Mouse (Mus musculus) neutrophil, adult 65 days (primary cell): ENCODE measurements around the gene Eif2ak4. TPM values are rescaled to one million over a fixed set of nuclear protein-coding genes. Genes with fewer than 3 reads are reported as not detected.

Source experiments
- total RNA-seq: library from RNA; stranded (reverse); gene quantifications from 2 replicates; pipeline ENCODE4 v1.2.4, GENCODE M21; 2023

Gene Eif2ak4
- total RNA-seq: 7.4 and 8.2 TPM in 2 replicates

DNA sequence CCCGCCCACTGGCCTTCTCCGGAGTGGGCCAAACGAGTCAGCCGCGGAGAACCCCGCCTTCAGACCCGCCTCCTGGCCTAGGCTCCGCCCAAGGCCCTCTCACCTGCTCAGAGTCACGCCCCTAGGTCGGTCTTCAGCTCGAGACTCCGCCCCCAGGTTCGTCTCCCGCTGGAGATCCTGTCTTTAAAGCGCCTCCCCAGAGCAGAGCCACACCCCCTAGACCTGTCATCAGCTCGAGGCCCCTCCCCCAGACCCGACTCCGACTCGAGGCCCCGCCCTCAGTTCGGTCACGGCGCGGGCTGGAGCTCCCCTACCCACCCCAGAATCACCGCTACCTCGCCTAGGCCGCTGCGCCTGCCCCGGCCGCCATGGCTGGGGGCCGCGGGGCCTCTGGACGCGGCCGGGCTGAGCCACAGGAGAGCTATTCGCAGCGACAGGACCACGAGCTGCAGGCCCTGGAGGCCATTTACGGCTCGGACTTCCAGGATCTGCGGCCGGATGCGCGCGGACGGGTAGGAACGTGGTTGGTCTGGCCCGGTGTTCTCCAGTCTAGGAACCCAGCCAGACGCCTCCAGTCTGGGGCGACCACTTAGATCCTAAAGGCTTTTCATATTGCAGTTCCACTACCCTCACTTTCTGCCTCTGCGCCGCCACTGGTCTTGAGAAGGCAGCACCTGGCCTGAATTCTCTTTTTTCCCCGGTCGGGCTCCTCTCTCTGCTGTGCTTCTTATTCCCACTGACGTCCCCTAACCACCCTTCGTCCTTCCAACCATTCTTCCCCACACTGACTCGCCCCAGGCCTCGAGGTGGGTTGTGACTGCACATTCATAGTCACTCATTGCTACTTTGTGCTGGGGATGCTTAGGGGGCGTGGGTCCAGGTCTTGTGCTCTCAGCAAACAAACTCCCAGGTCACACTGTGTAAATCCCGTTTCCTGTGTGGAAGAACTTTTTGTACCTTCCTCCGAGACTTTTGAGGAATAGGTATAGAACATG is at the start of gene Eif2ak4:
Gene Eif2ak4 (plus strand): TSS at position 278 of the 995 bp plus-strand sequence.

DNA sequence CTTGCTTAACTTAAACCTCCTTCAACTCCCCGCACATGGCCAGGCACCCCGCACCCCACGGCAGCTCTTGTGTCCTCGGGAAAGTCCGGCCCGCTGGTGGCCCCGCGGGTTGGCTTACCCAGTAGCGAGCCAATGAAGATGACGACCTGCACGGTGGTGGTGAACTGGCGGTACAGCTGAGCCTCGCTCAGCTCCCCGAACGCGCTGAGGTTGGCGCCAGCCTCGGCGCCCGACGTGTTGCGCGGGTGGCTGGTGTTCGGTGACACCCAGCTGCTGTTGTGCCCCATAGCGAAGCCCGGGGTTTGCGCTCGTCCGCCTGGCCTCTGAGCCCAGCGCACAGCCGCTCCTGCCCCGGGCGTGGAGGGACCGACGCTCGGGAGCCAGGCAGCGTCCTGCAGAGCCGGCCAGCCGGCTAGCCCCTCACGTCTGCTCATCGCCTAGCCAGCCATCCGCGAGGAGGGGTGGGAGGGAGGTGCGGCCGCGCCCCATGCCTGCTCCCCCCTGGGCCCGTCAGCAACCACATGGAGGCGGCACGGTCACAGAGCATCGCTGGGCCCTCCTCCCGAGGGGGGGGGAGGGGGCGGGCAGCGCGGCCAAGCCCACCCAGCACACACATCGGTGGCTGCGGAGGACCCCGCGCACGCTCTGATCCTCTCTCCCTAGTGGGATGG is 15.4 kb upstream of the Eif2ak4 start, which contains the start of gene Gpr176:
Gene Gpr176 (minus strand): TSS at position 519 of the 671 bp plus-strand sequence.

DNA sequence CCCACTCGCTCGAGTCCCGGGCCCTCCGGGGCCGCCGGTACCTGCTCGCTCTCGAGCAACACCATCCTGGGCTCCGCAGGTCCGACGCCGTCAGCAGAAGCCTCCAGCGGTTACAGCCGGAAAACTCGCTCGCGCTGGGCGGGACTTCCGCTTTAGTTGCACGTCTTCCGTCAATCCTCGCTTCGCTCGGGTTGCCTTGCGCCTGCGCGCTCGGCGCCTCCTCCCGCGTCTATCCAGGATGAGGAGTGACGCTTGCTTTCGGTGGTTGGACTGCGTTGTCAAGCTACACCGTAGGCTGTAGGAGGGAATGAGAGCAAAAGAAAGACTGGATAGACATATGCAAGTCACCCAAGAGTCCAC is 91.1 kb downstream of the Eif2ak4 start, which contains the start of gene Srp14:
Gene Srp14 (minus strand): TSS at position 162 of the 360 bp plus-strand sequence.

Other genes with a start within 250 kb of the Eif2ak4 start
- gene Fsip1, start 131.7 kb upstream of the Eif2ak4 start, total RNA-seq: not detected in 2 replicates
- gene Gpr176, start 15.2 kb upstream of the Eif2ak4 start, total RNA-seq: not detected in 2 replicates
- gene Srp14, start 91.1 kb downstream of the Eif2ak4 start, total RNA-seq: 64.4 and 66.7 TPM in 2 replicates
- gene Bmf, start 161.1 kb downstream of the Eif2ak4 start, total RNA-seq: 5.6 and 13.9 TPM in 2 replicates
- gene Bub1b, start 209.6 kb downstream of the Eif2ak4 start, total RNA-seq: 32.8 and 37.9 TPM in 2 replicates